Mouse (Mus musculus) forebrain, embryonic 16.5 days (tissue): ENCODE data around the gene Bcl11b. TPM values are rescaled to one million over a fixed set of nuclear protein-coding genes. Genes with fewer than 3 reads are reported as not detected.

Experiments
- ATAC-seq: fragments of 200-750 bp; cut with Nextera tagmentation; 2 replicates; pipeline ENCODE4 v1.8.0; 2017; ENCODE audit warnings: mild to moderate bottlenecking, moderate library complexity
- H3K27ac ChIP-seq: fragments of 300-500 bp; sonication (generic); 2 replicates; pipeline ENCODE4 v1.5.1; 2014; ENCODE audit warnings: low read length, control low read depth
- H3K27me3 ChIP-seq: fragments of 300-500 bp; sonication (generic); replicated peaks from 2 replicates; pipeline ENCODE4 v1.6.1; 2014; ENCODE audit warnings: low read length; ENCODE audit not compliant: control insufficient read depth, insufficient read depth
- H3K36me3 ChIP-seq: fragments of 300-500 bp; sonication (generic); 2 replicates; pipeline ENCODE4 v1.6.1; 2014; ENCODE audit not compliant: control insufficient read depth, insufficient read depth
- H3K4me1 ChIP-seq: fragments of 300-500 bp; sonication (generic); replicated peaks from 2 replicates; pipeline ENCODE4 v1.6.1; 2014; ENCODE audit warnings: low read length; ENCODE audit not compliant: control insufficient read depth, insufficient read depth
- H3K4me2 ChIP-seq: fragments of 300-500 bp; sonication (generic); 2 replicates; pipeline ENCODE4 v1.6.1; 2014; ENCODE audit warnings: mild to moderate bottlenecking, low read length, control low read depth
- H3K4me3 ChIP-seq: fragments of 300-500 bp; sonication (generic); replicated peaks from 2 replicates; pipeline ENCODE4 v1.5.1; 2014; ENCODE audit warnings: mild to moderate bottlenecking, low read length, control low read depth
- H3K9ac ChIP-seq: fragments of 300-500 bp; sonication (generic); replicated peaks from 2 replicates; pipeline ENCODE4 v1.6.1; 2014; ENCODE audit warnings: low read depth, low read length, control low read depth
- H3K9me3 ChIP-seq: fragments of 300-500 bp; sonication (generic); 2 replicates; pipeline ENCODE4 v1.6.1; 2016; ENCODE audit warnings: low read length; ENCODE audit not compliant: control insufficient read depth
- WGBS: fragments of 180-500 bp; shearing (Covaris S2); extraction: QIAGEN DNeasy Blood & Tissue Kit; methylation state at CpG from one replicate; pipeline ENCODE4 v1.1.7; 2014; 5-methylcytosine and 5-hydroxymethylcytosine counted together
- polyA plus RNA-seq: library from polyadenylated mRNA; unstranded; fragments of >200 nt; fragmentation: Nextera tagmentation; extraction: Ambion mirVana; gene quantifications from 2 replicates; pipeline ENCODE4 v1.2.1, GENCODE M21; 2015

Gene Bcl11b
- polyA plus RNA-seq, 1 experiment from 2014 or later, result 81.4 TPM

DNA sequence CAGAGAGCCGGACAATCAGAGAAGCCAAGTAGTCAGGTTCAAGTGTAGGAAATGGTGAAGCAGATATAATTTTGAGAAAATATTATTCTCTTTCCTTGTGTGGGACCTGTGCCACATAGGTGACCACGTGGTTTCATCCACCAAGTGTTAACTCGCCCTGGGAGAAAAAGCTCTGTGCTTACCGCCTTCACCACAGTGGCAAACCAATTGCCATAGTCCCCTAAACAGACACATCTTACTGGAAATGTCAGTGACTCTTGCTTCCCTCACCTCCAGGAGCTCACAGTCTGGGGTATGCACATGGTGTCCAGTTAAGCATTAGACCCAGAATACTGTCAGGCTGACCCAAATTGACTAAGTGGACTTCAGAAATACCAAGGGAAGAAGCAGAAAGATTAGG is 78.7 kb downstream of the Bcl11b start:
- Histone ChIP-seq H3K9me3 (no peaks in the 10 kb centered on the region), H3K4me2 (no peak overlapping the region), H3K4me1 (peaks cover 86% of the 10 kb centered on the region), H3K4me3 (no peak overlapping the region), H3K27ac (no peak overlapping the region), H3K27me3 (no peaks in the 10 kb centered on the region), H3K9ac (no peak overlapping the region), H3K36me3 (no peaks in the 10 kb centered on the region)
- WGBS, result 80% methylated on average over 4 of the region's 4 CpGs
- ATAC-seq, result no peak

DNA sequence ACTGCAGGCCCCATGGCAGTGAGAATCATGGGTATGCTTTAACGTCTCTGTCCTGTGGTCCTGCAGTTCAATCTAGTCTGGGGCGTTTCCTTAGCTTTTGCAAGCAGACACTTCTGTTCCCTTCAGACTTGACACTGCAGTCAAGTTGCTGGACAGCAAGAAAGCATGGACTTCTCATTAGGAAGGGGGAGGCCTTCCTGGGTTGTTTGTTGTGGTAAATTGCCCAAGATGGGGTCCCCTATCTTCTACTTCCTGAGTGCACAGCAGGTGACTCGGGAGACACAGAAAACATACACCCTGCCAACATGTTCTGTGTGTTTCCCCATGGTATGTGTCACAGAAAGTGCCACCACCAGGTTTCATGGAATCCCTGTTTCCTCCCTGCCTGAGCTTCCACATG is 79.4 kb downstream of the Bcl11b start:
- Histone ChIP-seq H3K4me3 (no peak overlapping the region), H3K27me3 (no peaks in the 10 kb centered on the region), H3K4me1 (peaks cover 82% of the 10 kb centered on the region), H3K9me3 (no peaks in the 10 kb centered on the region), H3K4me2 (no peak overlapping the region), H3K27ac (0 out of 2 replicates have a peak overlapping the region, but pooled peaks have one; percentile 14), H3K9ac (no peak overlapping the region), H3K36me3 (no peaks in the 10 kb centered on the region)
- no peak for ATAC-seq
- WGBS, result 65% methylated on average over 3 of the region's 3 CpGs

DNA sequence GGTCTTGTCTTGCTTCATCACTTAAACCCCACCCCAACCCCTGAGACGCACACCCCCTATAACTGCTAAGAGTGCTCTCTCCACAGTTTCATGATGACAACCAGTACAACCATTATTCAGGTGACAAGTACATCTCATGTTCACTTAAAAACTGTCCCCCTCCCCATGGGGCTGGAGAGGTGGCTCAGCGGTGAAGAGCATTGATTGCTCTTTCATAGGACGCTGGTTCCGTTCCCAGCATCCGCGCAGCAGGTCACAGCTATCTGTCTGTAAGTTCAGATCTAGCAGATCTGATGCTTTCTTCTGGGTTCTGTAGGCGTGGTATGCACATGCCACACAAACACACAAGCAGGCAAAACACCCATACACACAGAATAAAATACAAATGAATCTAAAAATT is 81.2 kb downstream of the Bcl11b start:
- no peaks in the 10 kb centered on the region for H3K27me3 ChIP-seq
- H3K36me3 ChIP-seq, result peaks cover under 1% of the 10 kb centered on the region; the same call in 1 of the 2 replicates
- peaks cover 68% of the 10 kb centered on the region for H3K4me1 ChIP-seq
- H3K27ac ChIP-seq, result no peak overlapping the region
- no peak overlapping the region for H3K9ac ChIP-seq
- H3K4me3 ChIP-seq, result no peak overlapping the region
- no peak for ATAC-seq
- no peaks in the 10 kb centered on the region for H3K9me3 ChIP-seq
- 94% methylated on average over 7 of the region's 7 CpGs for WGBS
- no peak overlapping the region for H3K4me2 ChIP-seq

DNA sequence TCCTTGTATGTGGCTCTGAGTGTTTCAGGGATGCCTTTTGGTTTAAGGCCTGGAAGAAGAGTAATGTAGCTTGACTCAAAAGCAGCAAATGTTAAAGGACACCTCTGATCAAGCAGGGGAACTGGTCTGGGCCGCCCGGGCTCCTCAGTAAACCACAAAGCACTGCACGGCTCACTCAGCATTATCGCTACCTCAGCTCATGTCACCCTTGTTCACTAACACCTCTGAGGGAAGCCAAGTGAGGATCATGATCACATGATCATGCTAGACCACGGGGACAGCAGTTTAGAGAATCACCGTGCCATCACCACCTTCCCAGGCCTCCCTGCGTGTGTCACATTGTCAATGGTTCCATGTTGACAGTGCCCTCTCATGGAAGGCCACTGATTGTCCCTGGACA is 81.8 kb downstream of the Bcl11b start:
- H3K36me3 ChIP-seq, result peaks cover 7% of the 10 kb centered on the region
- 76% methylated on average over 7 of the region's 7 CpGs for WGBS
- H3K9ac ChIP-seq, result no peak overlapping the region; the same call in 1 of the 2 replicates
- H3K4me1 ChIP-seq, result peaks cover 61% of the 10 kb centered on the region
- no peak overlapping the region for H3K4me2 ChIP-seq
- no peak for ATAC-seq
- H3K4me3 ChIP-seq, result no peak overlapping the region
- peaks cover under 1% of the 10 kb centered on the region for H3K9me3 ChIP-seq
- peak overlapping the region; percentile 62 for H3K27ac ChIP-seq
- no peaks in the 10 kb centered on the region for H3K27me3 ChIP-seq

DNA sequence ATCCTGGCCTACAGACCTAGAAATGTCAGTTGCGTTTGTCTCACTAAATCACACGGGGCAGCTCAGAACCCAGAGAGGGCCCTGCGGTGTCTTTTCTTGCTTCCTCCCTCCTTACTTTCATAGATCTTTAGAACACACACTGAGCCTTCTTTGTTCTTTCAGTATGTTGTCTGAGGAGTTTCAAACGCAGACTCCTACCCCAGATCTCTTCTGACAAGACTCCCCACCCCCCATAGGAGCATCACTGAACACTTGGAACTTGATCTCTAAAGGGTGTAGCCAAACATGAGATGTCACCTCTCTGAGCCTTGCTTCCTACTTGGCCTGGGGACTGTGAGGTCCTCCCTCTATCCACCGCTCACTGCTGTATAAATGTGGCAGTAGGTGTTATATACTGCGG is 82.2 kb downstream of the Bcl11b start:
- Histone ChIP-seq H3K4me1 (peaks cover 58% of the 10 kb centered on the region), H3K27ac (peak overlapping the region; percentile 62), H3K9me3 (peaks cover 5% of the 10 kb centered on the region), H3K27me3 (no peaks in the 10 kb centered on the region), H3K9ac (0 out of 2 replicates have a peak overlapping the region, but pooled peaks have one; percentile 8), H3K36me3 (peaks cover 11% of the 10 kb centered on the region), H3K4me3 (no peak overlapping the region), H3K4me2 (no peak overlapping the region)
- 51% methylated on average over 6 of the region's 6 CpGs for WGBS
- ATAC-seq, result no peak

DNA sequence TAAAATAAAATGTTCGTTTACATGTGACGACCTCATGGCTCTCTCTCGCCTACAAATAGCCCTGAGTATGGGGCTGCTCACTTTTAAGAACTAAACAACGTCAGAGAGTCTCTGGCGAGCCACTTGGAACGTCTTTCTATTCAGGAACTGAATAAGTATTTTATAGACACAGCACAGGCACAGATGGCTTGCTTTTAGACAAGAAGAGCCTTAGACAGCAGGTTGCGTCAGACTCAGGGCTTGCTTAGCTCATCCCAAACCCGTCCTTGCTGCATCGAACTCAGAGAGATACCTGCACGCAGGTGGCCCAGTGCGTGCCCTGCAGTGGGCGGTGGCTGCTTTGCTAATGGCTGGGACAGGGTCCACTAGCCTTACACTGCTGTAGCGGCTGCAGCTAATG is 82.7 kb downstream of the Bcl11b start:
- Histone ChIP-seq H3K4me3 (no peak overlapping the region), H3K9ac (no peak overlapping the region), H3K9me3 (peaks cover 9% of the 10 kb centered on the region), H3K4me2 (no peak overlapping the region), H3K36me3 (peaks cover 15% of the 10 kb centered on the region), H3K27me3 (no peaks in the 10 kb centered on the region), H3K4me1 (peaks cover 54% of the 10 kb centered on the region), H3K27ac (peak overlapping the region; percentile 62)
- ATAC-seq, result no peak
- 50% methylated on average over 13 of the region's 13 CpGs for WGBS

DNA sequence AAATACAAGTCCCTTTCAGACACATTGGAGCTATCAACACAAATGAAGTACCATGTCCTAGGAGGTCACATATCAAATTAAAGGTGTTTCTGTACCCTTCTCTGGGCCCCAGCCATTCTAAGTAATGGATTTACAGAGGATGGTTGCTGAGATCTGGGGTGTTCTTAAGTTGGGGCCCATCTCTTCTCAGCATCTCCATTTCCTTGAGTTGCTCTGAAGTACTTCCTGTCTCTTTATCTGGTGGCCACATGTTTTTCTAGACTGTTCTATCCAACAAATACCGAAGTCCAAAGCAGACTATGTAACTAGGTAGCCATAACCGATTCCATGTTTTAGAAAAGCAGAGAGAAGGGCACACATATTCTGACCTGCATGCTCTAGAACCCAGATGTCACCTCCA is 83.3 kb downstream of the Bcl11b start:
- H3K4me2 ChIP-seq, result no peak overlapping the region
- peaks cover 49% of the 10 kb centered on the region for H3K4me1 ChIP-seq
- no peak overlapping the region for H3K4me3 ChIP-seq
- peaks cover 14% of the 10 kb centered on the region for H3K9me3 ChIP-seq
- H3K9ac ChIP-seq, result no peak overlapping the region
- ATAC-seq, result no peak
- peaks cover 21% of the 10 kb centered on the region for H3K36me3 ChIP-seq
- WGBS, result 90% methylated on average over 2 of the region's 2 CpGs
- no peak overlapping the region; the same call in 1 of the 2 replicates for H3K27ac ChIP-seq
- H3K27me3 ChIP-seq, result no peaks in the 10 kb centered on the region

DNA sequence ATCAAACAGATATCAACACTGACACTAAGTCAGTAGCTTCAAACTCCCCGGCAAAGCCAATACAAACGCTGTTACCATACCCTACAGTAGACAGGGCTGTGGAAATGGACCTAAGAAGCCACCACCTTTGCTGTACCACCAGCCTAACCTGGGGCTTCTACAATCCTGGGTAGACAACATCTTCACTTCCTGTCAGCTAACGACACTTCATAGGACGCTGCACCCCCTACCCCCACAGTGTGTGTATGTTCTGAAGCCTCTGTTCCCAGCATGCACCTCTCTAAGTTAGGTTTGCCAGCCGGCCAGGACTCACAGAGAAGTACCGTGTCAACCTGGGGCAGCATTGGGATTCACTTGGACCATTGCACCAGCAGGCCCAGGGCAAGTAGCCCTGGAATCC is 84.6 kb downstream of the Bcl11b start:
- no peak for ATAC-seq
- H3K27me3 ChIP-seq, result no peaks in the 10 kb centered on the region
- H3K36me3 ChIP-seq, result peaks cover 22% of the 10 kb centered on the region
- WGBS, result 89% methylated on average over 6 of the region's 6 CpGs
- no peak overlapping the region for H3K9ac ChIP-seq
- H3K4me1 ChIP-seq, result peaks cover 36% of the 10 kb centered on the region
- peak overlapping the region; percentile 24; the same call in 1 of the 2 replicates for H3K27ac ChIP-seq
- peaks cover 14% of the 10 kb centered on the region for H3K9me3 ChIP-seq
- H3K4me3 ChIP-seq, result no peak overlapping the region
- no peak overlapping the region for H3K4me2 ChIP-seq

DNA sequence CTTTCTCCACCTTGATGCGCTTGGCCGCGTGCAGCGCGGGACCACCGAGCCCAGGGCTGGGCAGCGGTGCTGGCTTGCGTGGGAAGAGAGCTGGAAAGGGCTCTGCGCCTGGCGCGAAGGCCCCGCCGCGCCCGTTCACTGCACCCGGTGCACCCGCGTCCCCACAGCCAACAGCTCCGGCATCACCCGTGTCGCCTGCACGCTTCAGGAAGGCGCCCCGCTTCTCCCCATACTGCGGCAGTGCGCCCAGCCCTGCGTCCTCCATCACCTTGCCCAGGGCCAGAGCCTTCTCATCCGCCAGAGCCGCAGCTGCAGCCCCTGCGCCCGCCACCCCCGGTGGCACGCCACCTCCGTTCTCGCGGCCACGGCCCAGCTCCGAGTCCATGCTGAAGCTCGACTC is 87.4 kb downstream of the Bcl11b start:
- H3K9me3 ChIP-seq, result peaks cover 14% of the 10 kb centered on the region
- no peak overlapping the region for H3K4me3 ChIP-seq
- WGBS, result 99% methylated on average over 39 of the region's 39 CpGs
- H3K4me2 ChIP-seq, result no peak overlapping the region
- 0 out of 2 replicates have a peak, but pooled peaks have one; percentile 23 for ATAC-seq
- peaks cover 22% of the 10 kb centered on the region for H3K36me3 ChIP-seq
- H3K9ac ChIP-seq, result no peak overlapping the region
- peaks cover 21% of the 10 kb centered on the region for H3K4me1 ChIP-seq
- no peak overlapping the region for H3K27ac ChIP-seq
- no peaks in the 10 kb centered on the region for H3K27me3 ChIP-seq

DNA sequence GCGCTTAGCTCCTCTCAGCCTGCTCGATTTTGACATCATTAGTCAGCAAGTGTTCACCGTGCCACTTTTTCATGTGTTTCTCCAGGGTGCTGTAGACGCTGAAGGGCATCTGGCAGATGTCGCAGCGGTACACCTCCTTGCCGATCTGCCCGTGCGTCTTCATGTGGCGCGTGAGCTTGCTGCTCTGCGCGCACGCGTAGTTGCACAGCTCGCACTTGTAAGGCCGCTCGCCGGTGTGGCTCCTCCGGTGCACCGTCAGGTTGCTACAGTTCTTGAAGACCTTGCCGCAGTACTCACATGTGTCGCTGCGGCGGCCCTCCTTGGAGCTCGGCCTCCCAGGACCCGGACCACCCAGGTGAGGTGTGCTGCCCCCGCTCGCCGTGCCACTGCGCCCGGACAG is 88.0 kb downstream of the Bcl11b start:
- peaks cover 22% of the 10 kb centered on the region for H3K36me3 ChIP-seq
- peaks cover 15% of the 10 kb centered on the region for H3K4me1 ChIP-seq
- no peaks in the 10 kb centered on the region for H3K27me3 ChIP-seq
- H3K4me3 ChIP-seq, result no peak overlapping the region
- 96% methylated on average over 32 of the region's 32 CpGs for WGBS
- no peak overlapping the region for H3K27ac ChIP-seq
- ATAC-seq, result no peak
- no peak overlapping the region for H3K4me2 ChIP-seq
- H3K9me3 ChIP-seq, result peaks cover 14% of the 10 kb centered on the region
- H3K9ac ChIP-seq, result no peak overlapping the region
